Mouse (Mus musculus): ENCODE results near the gene Ace2. TPM values are rescaled to one million over a fixed set of nuclear protein-coding genes. Genes with fewer than 3 reads are reported as not detected.

The Ace2 gene
- polyA plus RNA-seq, 1 experiment from 2014 or later, result not detected

Other genes with a start within 250 kb of the Ace2 start
- 95.1 to 153 TPM (median 101 TPM) in 3 replicates for gene Ap1s2, start 230.3 kb upstream of the Ace2 start, polyA plus RNA-seq (2018)
- 19.2 to 59.9 TPM (median 23.2 TPM) in 3 replicates for gene Zrsr2, start 180.7 kb upstream of the Ace2 start, polyA plus RNA-seq (2018)
- 0.48 to 1.1 TPM (median 0.67 TPM) in 3 replicates for gene Car5b, start 111.3 kb upstream of the Ace2 start, polyA plus RNA-seq (2018)
- 2.0 to 4.1 TPM (median 2.7 TPM) in 3 replicates for gene Siah1b, start 62.8 kb upstream of the Ace2 start, polyA plus RNA-seq (2018)
- gene Cltrn, start 50.5 kb upstream of the Ace2 start, polyA plus RNA-seq (2018), result not detected in 3 replicates
- 0.12 to 0.13 TPM in 2 of 3 replicates, not detected in the other for gene Bmx, start 118.9 kb downstream of the Ace2 start, polyA plus RNA-seq (2018)
- gene Pir, start 130.0 kb downstream of the Ace2 start, polyA plus RNA-seq (2018), result 1.5 to 3.9 TPM (median 2.4 TPM) in 3 replicates
- gene Vegfd, start 234.0 kb downstream of the Ace2 start, polyA plus RNA-seq (2018), result not detected in 3 replicates

Data from macrophage (primary cell).